Mouse (Mus musculus) limb, embryonic 10.5 days (tissue): Measurements from ENCODE around the gene Fam72a. TPM values are rescaled to one million over a fixed set of nuclear protein-coding genes. Genes with fewer than 3 reads are reported as not detected.

Experiments
- DNase-seq: peaks from one replicate; pipeline ENCODE4 v3.0.0-alpha.2; 2017; ENCODE audit warnings: low spot score
- H3K27ac ChIP-seq: fragments of 300-500 bp; sonication (generic); 2 replicates; pipeline ENCODE4 v1.5.1; 2016; ENCODE audit warnings: mild to moderate bottlenecking
- H3K27me3 ChIP-seq: fragments of 300-500 bp; sonication (generic); 2 replicates; pipeline ENCODE4 v1.6.1; 2016; ENCODE audit warnings: low read depth, mild to moderate bottlenecking; ENCODE audit not compliant: poor library complexity, severe bottlenecking
- H3K36me3 ChIP-seq: fragments of 300-500 bp; sonication (generic); 2 replicates; pipeline ENCODE4 v1.6.1; 2016; ENCODE audit warnings: mild to moderate bottlenecking, moderate library complexity
- H3K4me1 ChIP-seq: fragments of 300-500 bp; sonication (generic); 2 replicates; pipeline ENCODE4 v1.6.1; 2016
- H3K4me3 ChIP-seq: fragments of 300-500 bp; sonication (generic); 2 replicates; pipeline ENCODE4 v1.5.1; 2016; ENCODE audit warnings: mild to moderate bottlenecking, moderate library complexity
- H3K9me3 ChIP-seq: fragments of 300-500 bp; sonication (generic); replicated peaks from 2 replicates; pipeline ENCODE4 v1.6.1; 2016; ENCODE audit warnings: mild to moderate bottlenecking
- WGBS: fragments of 180-500 bp; shearing (Covaris S2); methylation state at CpG from one replicate; pipeline ENCODE4 v1.1.7; 2016; 5-methylcytosine and 5-hydroxymethylcytosine counted together
- polyA plus RNA-seq: library from polyadenylated mRNA; unstranded; fragments of >200 nt; fragmentation: Nextera tagmentation; extraction: Ambion mirVana; gene quantifications from 2 replicates; pipeline ENCODE4 v1.2.1, GENCODE M21; 2016

Gene Fam72a
- polyA plus RNA-seq, 1 experiment from 2014 or later, result 4.6 TPM

GRCm38 (mm10) chr1:131511661-131512500, 15.8 kb upstream of the Fam72a start:
- Histone ChIP-seq H3K27me3 (no peaks in the 10 kb centered on the region), H3K4me3 (no peak overlapping the region), H3K9me3 (no peaks in the 10 kb centered on the region), H3K27ac (no peak overlapping the region), H3K36me3 (no peaks in the 10 kb centered on the region), H3K4me1 (no peaks in the 10 kb centered on the region)
- 87% methylated on average over 3 of the region's 3 CpGs for WGBS
- DNase-seq, result no peak

- no peak for DNase-seq
- Histone ChIP-seq H3K27ac (no peak overlapping the region), H3K4me1 (no peaks in the 10 kb centered on the region), H3K9me3 (no peaks in the 10 kb centered on the region), H3K27me3 (no peaks in the 10 kb centered on the region), H3K36me3 (no peaks in the 10 kb centered on the region), H3K4me3 (no peak overlapping the region)
- WGBS, result 97% methylated on average over 2 of the region's 2 CpGs
Measured at GRCm38 (mm10) chr1:131513136-131513535, 14.6 kb upstream of the Fam72a start.

- 46% methylated on average over 1 of the region's 1 CpGs for WGBS
- DNase-seq, result no peak
- Histone ChIP-seq H3K27ac (no peak overlapping the region), H3K36me3 (0 out of 2 replicates have a peak, but pooled peaks cover 3% of the 10 kb centered on the region), H3K9me3 (no peaks in the 10 kb centered on the region), H3K4me3 (no peak overlapping the region), H3K27me3 (no peaks in the 10 kb centered on the region), H3K4me1 (no peaks in the 10 kb centered on the region)
Measured at GRCm38 (mm10) chr1:131514197-131514596, 13.5 kb upstream of the Fam72a start.

- DNase-seq, result no peak
- Histone ChIP-seq H3K4me3 (no peak overlapping the region), H3K36me3 (0 out of 2 replicates have a peak, but pooled peaks cover 3% of the 10 kb centered on the region), H3K27me3 (no peaks in the 10 kb centered on the region), H3K4me1 (0 out of 2 replicates have a peak, but pooled peaks cover 2% of the 10 kb centered on the region), H3K9me3 (no peaks in the 10 kb centered on the region), H3K27ac (no peak overlapping the region)
- WGBS, result 95% methylated on average over 3 of the region's 3 CpGs
Measured at GRCm38 (mm10) chr1:131516588-131516987, 11.1 kb upstream of the Fam72a start.

- peak overlapping the region; percentile 70 for H3K4me3 ChIP-seq
- H3K9me3 ChIP-seq, result no peaks in the 10 kb centered on the region
- H3K36me3 ChIP-seq, result 0 out of 2 replicates have a peak, but pooled peaks cover 3% of the 10 kb centered on the region
- peak overlapping the region; percentile 46; the same call in 1 of the 2 replicates for H3K27ac ChIP-seq
- 43% methylated on average over 3 of the region's 3 CpGs for WGBS
- no peak for DNase-seq
- H3K4me1 ChIP-seq, result peaks cover 42% of the 10 kb centered on the region
- H3K27me3 ChIP-seq, result no peaks in the 10 kb centered on the region
Measured at GRCm38 (mm10) chr1:131523794-131524193, 3.9 kb upstream of the Fam72a start.

- H3K27ac ChIP-seq, result peak overlapping the region; percentile 93
- WGBS, result under 1% methylated on average over 26 of the region's 26 CpGs
- DNase-seq, result peak; percentile 65
- no peaks in the 10 kb centered on the region for H3K27me3 ChIP-seq
- peak overlapping the region; percentile 70 for H3K4me3 ChIP-seq
- no peaks in the 10 kb centered on the region for H3K9me3 ChIP-seq
- H3K4me1 ChIP-seq, result peaks cover 55% of the 10 kb centered on the region
- H3K36me3 ChIP-seq, result no peaks in the 10 kb centered on the region
Measured at GRCm38 (mm10) chr1:131525101-131525585, 2.6 kb upstream of the Fam72a start.

GRCm38 (mm10) chr1:131525586-131526271, 2.0 kb upstream of the Fam72a start:
- peak overlapping the region; percentile 93 for H3K27ac ChIP-seq
- no peaks in the 10 kb centered on the region for H3K27me3 ChIP-seq
- no peaks in the 10 kb centered on the region for H3K36me3 ChIP-seq
- peak; percentile 75 for DNase-seq
- H3K4me1 ChIP-seq, result peaks cover 56% of the 10 kb centered on the region
- no peaks in the 10 kb centered on the region for H3K9me3 ChIP-seq
- under 1% methylated on average over 41 of the region's 41 CpGs for WGBS
- H3K4me3 ChIP-seq, result peak overlapping the region; percentile 70

GRCm38 (mm10) chr1:131526371-131527270, 1.1 kb upstream of the Fam72a start:
- H3K4me1 ChIP-seq, result peaks cover 53% of the 10 kb centered on the region
- peak overlapping the region; percentile 70 for H3K4me3 ChIP-seq
- H3K9me3 ChIP-seq, result no peaks in the 10 kb centered on the region
- H3K27ac ChIP-seq, result peak overlapping the region; percentile 93
- H3K27me3 ChIP-seq, result no peaks in the 10 kb centered on the region
- peak; percentile 84 for DNase-seq
- no peaks in the 10 kb centered on the region for H3K36me3 ChIP-seq
- WGBS, result under 1% methylated on average over 72 of the region's 81 CpGs

GRCm38 (mm10) chr1:131528081-131528507, 391 bp downstream of the Fam72a start:
- H3K36me3 ChIP-seq, result no peaks in the 10 kb centered on the region
- DNase-seq, result no peak
- H3K27ac ChIP-seq, result peak overlapping the region; percentile 88
- no peaks in the 10 kb centered on the region for H3K9me3 ChIP-seq
- peaks cover 42% of the 10 kb centered on the region for H3K4me1 ChIP-seq
- under 1% methylated on average over 34 of the region's 34 CpGs for WGBS
- no peaks in the 10 kb centered on the region for H3K27me3 ChIP-seq
- peak overlapping the region; percentile 70 for H3K4me3 ChIP-seq

- peak overlapping the region; percentile 88 for H3K27ac ChIP-seq
- H3K36me3 ChIP-seq, result no peaks in the 10 kb centered on the region
- peak overlapping the region; percentile 70 for H3K4me3 ChIP-seq
- H3K27me3 ChIP-seq, result no peaks in the 10 kb centered on the region
- no peaks in the 10 kb centered on the region for H3K9me3 ChIP-seq
- WGBS, result 3% methylated on average over 9 of the region's 9 CpGs
- no peak for DNase-seq
- peaks cover 37% of the 10 kb centered on the region for H3K4me1 ChIP-seq
Measured at GRCm38 (mm10) chr1:131528561-131529166, 961 bp downstream of the Fam72a start.

- DNase-seq, result no peak
- H3K4me1 ChIP-seq, result no peaks in the 10 kb centered on the region
- 89% methylated on average over 4 of the region's 4 CpGs for WGBS
- no peaks in the 10 kb centered on the region for H3K27me3 ChIP-seq
- H3K4me3 ChIP-seq, result no peak overlapping the region
- no peaks in the 10 kb centered on the region for H3K9me3 ChIP-seq
- H3K36me3 ChIP-seq, result peaks cover 25% of the 10 kb centered on the region
- H3K27ac ChIP-seq, result no peak overlapping the region
Measured at GRCm38 (mm10) chr1:131539771-131540170, 12.1 kb downstream of the Fam72a start.

- H3K27me3 ChIP-seq, result no peaks in the 10 kb centered on the region
- 86% methylated on average over 5 of the region's 5 CpGs for WGBS
- no peak overlapping the region for H3K27ac ChIP-seq
- peaks cover 16% of the 10 kb centered on the region for H3K36me3 ChIP-seq
- H3K4me3 ChIP-seq, result no peak overlapping the region
- H3K9me3 ChIP-seq, result no peaks in the 10 kb centered on the region
- DNase-seq, result no peak
- no peaks in the 10 kb centered on the region for H3K4me1 ChIP-seq
Measured at GRCm38 (mm10) chr1:131540795-131541194, 13.1 kb downstream of the Fam72a start.
